Mouse (Mus musculus) hindbrain, embryonic 11.5 days (tissue): ENCODE data around the gene Tpm4. TPM values are rescaled to one million over a fixed set of nuclear protein-coding genes. Genes with fewer than 3 reads are reported as not detected.
"Not testable (repeated sequence)": the region's sequence is repeated elsewhere in the genome, so short reads cannot be mapped to it uniquely, and the experiment has no call there.

Source experiments
- ATAC-seq: fragments of 200-750 bp; cut with Nextera tagmentation; 2 replicates; pipeline ENCODE4 v1.8.0; 2017; ENCODE audit warnings: mild to moderate bottlenecking, moderate TSS enrichment, moderate library complexity; ENCODE audit not compliant: low FRiP score
- DNase-seq: peaks from one replicate; pipeline ENCODE4 v3.0.0-alpha.2; 2015; ENCODE audit warnings: low spot score
- H3K27ac ChIP-seq: fragments of 300-500 bp; sonication (generic); 2 replicates; pipeline ENCODE4 v1.5.1; 2014; ENCODE audit warnings: mild to moderate bottlenecking, low read depth, low read length
- H3K27me3 ChIP-seq: fragments of 300-500 bp; sonication (generic); 2 replicates; pipeline ENCODE4 v1.6.1; 2014; ENCODE audit warnings: mild to moderate bottlenecking, low read length, moderate library complexity, mixed read lengths; ENCODE audit not compliant: control insufficient read depth, insufficient read depth
- H3K36me3 ChIP-seq: fragments of 300-500 bp; sonication (generic); 2 replicates; pipeline ENCODE4 v1.6.1; 2014; ENCODE audit warnings: mild to moderate bottlenecking, low read length, moderate library complexity, mixed read lengths; ENCODE audit not compliant: control insufficient read depth, insufficient read depth
- H3K4me1 ChIP-seq: fragments of 300-500 bp; sonication (generic); replicated peaks from 2 replicates; pipeline ENCODE4 v1.6.1; 2014; ENCODE audit warnings: low read length, mixed read lengths; ENCODE audit not compliant: control insufficient read depth, insufficient read depth
- H3K4me2 ChIP-seq: fragments of 300-500 bp; sonication (generic); replicated peaks from 2 replicates; pipeline ENCODE4 v1.6.1; 2014; ENCODE audit warnings: mild to moderate bottlenecking, low read depth, low read length
- H3K4me3 ChIP-seq: fragments of 300-500 bp; sonication (generic); 2 replicates; pipeline ENCODE4 v1.5.1; 2014; ENCODE audit warnings: low read depth, low read length
- H3K9ac ChIP-seq: fragments of 300-500 bp; sonication (generic); 2 replicates; pipeline ENCODE4 v1.6.1; 2014; ENCODE audit warnings: low read depth, low read length
- H3K9me3 ChIP-seq: fragments of 300-500 bp; sonication (generic); 2 replicates; pipeline ENCODE4 v1.6.1; 2016; ENCODE audit warnings: low read length; ENCODE audit not compliant: control insufficient read depth
- WGBS: fragments of 180-500 bp; shearing (Covaris S2); extraction: QIAGEN DNeasy Blood & Tissue Kit; methylation state at CpG from one replicate; pipeline ENCODE4 v1.1.7; 2014; 5-methylcytosine and 5-hydroxymethylcytosine counted together
- polyA plus RNA-seq: library from polyadenylated mRNA; unstranded; fragments of >200 nt; fragmentation: Nextera tagmentation; extraction: Ambion mirVana; gene quantifications from 2 replicates; pipeline ENCODE4 v1.2.1, GENCODE M21; 2014

Tpm4 gene
- polyA plus RNA-seq, 1 experiment from 2014 or later, result 567 TPM

DNA sequence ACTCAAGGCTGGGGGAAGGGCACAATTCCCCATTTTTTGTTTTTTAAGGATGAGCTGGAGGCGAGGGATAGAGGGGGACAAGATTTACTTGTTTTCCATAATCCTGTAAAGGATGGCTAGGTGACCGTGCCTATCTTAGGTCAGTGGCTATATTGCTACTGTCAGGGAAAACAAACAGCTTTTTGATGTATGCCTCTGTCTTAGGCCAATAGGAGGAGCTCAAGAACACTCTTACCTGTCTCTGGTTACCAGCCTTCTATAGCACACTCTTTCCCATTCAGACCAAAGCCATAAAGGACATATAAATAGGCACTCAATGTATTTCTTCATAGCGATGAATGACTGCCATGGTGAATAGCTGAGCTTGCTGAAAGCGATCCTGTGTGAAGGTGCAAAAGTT, 16.2 kb upstream of the Tpm4 start:
- Histone ChIP-seq H3K9ac (no peak overlapping the region), H3K27ac (no peak overlapping the region), H3K36me3 (no peaks in the 10 kb centered on the region), H3K4me1 (no peaks in the 10 kb centered on the region), H3K9me3 (no peaks in the 10 kb centered on the region), H3K4me2 (no peak overlapping the region), H3K4me3 (no peak overlapping the region), H3K27me3 (no peaks in the 10 kb centered on the region)
- WGBS, result 51% methylated on average over 4 of the region's 4 CpGs
- ATAC-seq (no peak), DNase-seq (no peak)

DNA sequence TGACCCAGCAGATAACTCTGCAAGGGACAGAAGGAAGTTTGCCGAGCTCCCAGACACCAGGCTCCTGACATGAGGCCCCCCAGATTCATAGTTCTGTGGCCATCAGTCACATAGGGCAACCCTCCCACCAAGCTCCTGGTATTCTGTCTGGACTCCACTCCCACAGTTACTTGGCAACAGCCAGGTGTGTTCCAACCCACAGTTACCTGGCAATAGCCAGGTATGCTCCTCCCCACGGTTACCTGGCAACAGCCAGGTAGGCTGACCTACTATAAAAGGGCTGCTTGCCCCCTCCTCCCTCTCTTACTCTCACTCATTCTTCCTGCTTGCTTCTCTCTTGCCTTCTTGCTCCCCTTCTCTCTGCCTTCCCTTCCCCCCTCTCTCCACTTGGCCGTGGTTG, 13.3 kb upstream of the Tpm4 start:
- not testable (repeated sequence) for H3K9me3 ChIP-seq, H3K36me3 ChIP-seq, H3K9ac ChIP-seq, ATAC-seq, H3K4me2 ChIP-seq, H3K4me3 ChIP-seq, H3K27me3 ChIP-seq, H3K4me1 ChIP-seq, DNase-seq, H3K27ac ChIP-seq
- 69% methylated on average over 3 of the region's 3 CpGs for WGBS

DNA sequence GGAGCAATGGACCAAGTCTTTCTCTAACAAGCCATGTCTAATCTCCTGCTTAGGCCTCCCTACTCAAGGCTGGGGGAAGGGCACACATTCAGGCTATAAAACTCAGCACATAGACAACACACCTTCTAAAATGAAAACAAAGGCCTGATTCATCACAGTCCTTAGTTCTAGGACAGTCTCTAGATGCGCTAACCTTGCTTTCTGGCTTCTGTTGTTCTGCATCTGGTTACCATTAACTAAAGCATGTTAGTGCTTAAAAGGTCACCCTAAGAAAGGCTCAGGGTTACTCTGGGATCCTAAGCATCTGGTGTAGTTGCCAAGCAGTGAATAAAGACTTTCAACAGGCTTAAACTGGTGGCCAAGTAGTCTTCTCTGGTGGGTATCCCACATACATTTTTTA, 12.8 kb upstream of the Tpm4 start:
- Histone ChIP-seq H3K4me3 (no peak overlapping the region), H3K4me2 (no peak overlapping the region), H3K4me1 (no peaks in the 10 kb centered on the region), H3K36me3 (no peaks in the 10 kb centered on the region), H3K9me3 (no peaks in the 10 kb centered on the region), H3K27ac (no peak overlapping the region), H3K9ac (no peak overlapping the region), H3K27me3 (no peaks in the 10 kb centered on the region)
- no peak for DNase-seq
- ATAC-seq, result no peak
- 75% methylated on average over 1 of the region's 1 CpGs for WGBS

DNA sequence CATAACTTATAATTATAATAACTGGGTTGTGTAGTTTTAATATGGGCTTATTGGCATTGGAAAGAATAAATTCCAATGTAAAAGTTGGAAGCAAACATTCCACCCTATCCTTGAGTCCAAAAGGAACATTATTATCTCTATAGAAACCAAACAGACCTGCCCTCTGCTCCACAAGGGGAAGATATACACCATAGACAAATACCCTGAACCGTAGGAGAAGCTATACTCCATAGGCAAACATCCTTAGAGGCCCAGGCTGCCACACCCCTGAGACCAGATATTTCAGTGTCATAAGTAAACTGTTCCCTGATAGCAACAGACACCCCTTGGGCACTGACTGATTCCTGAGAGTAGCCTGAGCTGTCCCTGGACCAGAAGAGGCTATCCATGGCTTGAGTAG, 6.9 kb upstream of the Tpm4 start:
- Histone ChIP-seq H3K4me1 (no peaks in the 10 kb centered on the region), H3K27me3 (no peaks in the 10 kb centered on the region), H3K4me2 (no peak overlapping the region), H3K36me3 (no peaks in the 10 kb centered on the region), H3K9me3 (no peaks in the 10 kb centered on the region), H3K4me3 (no peak overlapping the region), H3K27ac (no peak overlapping the region), H3K9ac (no peak overlapping the region)
- DNase-seq, result no peak
- ATAC-seq, result no peak
- 83% methylated on average over 1 of the region's 1 CpGs for WGBS

DNA sequence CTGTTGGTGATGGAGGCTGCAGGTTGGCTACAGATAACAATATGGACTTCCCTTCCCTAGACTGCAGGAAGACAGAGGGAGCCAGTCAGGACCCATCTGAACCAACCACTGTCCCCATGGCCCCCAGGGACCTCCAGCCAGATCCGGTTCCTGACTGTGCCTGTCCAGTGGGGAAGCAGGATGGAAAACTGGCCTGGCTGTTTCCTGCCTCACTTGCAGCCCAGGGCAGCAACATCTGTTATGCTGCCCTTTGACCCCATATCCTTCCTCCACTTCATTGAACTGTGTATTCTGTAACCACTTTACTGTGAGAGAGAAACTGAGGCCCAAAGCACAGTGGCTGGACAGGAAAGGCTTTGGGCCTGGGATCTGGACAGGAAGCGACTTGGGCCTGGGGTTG, 3.5 kb upstream of the Tpm4 start:
- no peaks in the 10 kb centered on the region for H3K9me3 ChIP-seq
- ATAC-seq (no peak), DNase-seq (no peak)
- H3K4me2 ChIP-seq, result no peak overlapping the region
- no peaks in the 10 kb centered on the region for H3K27me3 ChIP-seq
- no peaks in the 10 kb centered on the region for H3K36me3 ChIP-seq
- H3K27ac ChIP-seq, result no peak overlapping the region
- no peak overlapping the region for H3K9ac ChIP-seq
- H3K4me3 ChIP-seq, result no peak overlapping the region
- no peaks in the 10 kb centered on the region for H3K4me1 ChIP-seq
- 72% methylated on average over 2 of the region's 2 CpGs for WGBS

DNA sequence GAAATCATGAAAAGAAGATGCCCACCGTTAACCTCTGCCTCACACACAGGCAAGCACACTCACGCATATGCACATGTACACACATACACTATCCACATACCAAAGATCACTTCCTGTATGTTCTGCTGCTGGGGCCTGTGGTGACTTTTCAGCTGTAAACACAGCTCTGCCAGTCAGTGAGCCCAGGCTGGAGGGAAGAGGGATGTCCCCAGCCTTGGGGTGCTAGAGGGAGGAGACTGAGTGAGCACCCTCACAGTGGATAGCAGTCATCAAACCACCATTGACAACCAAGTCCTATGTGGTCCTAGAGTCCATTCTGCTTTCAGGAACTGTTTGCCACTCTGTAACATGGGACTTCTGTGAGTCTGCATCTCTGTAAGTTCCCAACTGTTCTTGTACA, 2.9 kb upstream of the Tpm4 start:
- no peak overlapping the region for H3K4me3 ChIP-seq
- WGBS, result 77% methylated on average over 2 of the region's 2 CpGs
- no peak overlapping the region for H3K4me2 ChIP-seq
- no peaks in the 10 kb centered on the region for H3K36me3 ChIP-seq
- no peaks in the 10 kb centered on the region for H3K4me1 ChIP-seq
- H3K27ac ChIP-seq, result no peak overlapping the region
- ATAC-seq, result no peak
- H3K9ac ChIP-seq, result no peak overlapping the region
- H3K9me3 ChIP-seq, result no peaks in the 10 kb centered on the region
- no peak for DNase-seq
- H3K27me3 ChIP-seq, result no peaks in the 10 kb centered on the region

DNA sequence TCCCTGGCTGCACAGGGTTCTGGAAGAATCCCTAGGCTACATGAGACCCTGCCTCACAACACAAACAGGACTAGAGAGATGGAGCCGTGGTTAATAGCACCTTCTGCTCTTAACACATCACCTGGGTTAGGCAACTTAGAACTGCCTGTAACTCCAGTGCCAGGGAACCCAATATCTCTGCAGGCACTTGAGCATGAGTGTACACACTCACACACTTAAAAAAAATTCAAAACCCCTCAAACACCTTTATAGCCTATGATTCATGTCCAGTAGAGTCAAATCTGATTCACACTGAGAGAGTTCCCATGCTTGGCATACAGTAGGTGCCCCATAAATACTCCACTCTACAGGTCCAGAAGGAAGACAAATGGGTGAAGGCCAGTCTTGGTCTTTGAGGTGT, 2.4 kb upstream of the Tpm4 start:
- H3K9me3 ChIP-seq, result no peaks in the 10 kb centered on the region
- DNase-seq (no peak), ATAC-seq (no peak)
- H3K27me3 ChIP-seq, result no peaks in the 10 kb centered on the region
- H3K9ac ChIP-seq, result no peak overlapping the region
- no peak overlapping the region for H3K4me3 ChIP-seq
- no peak overlapping the region for H3K4me2 ChIP-seq
- no peaks in the 10 kb centered on the region for H3K4me1 ChIP-seq
- H3K36me3 ChIP-seq, result no peaks in the 10 kb centered on the region
- H3K27ac ChIP-seq, result no peak overlapping the region
- WGBS, result 83% methylated on average over 1 of the region's 1 CpGs

DNA sequence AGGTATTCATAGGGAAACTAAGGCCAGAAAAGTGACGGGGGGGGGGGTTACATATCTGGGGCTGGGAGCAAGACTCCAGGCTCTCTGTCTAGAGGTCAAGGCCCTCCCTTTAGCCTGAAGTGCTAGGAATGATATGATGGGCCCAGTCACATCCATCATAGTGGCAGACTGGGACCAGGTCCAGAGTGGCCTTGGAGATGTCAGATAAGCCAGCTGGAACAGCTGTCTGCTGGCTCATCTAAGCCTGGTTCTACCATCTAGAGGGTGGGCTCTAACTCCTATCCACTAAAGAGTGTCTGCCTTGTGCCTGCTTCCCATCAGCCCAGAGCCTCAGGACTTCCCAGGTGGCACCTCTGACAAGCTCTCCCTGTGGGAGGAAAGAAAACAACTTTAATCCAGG, 1.9 kb upstream of the Tpm4 start:
- Histone ChIP-seq H3K27ac (no peak overlapping the region), H3K4me3 (no peak overlapping the region), H3K4me2 (no peak overlapping the region), H3K4me1 (no peaks in the 10 kb centered on the region), H3K9me3 (no peaks in the 10 kb centered on the region), H3K27me3 (no peaks in the 10 kb centered on the region), H3K36me3 (no peaks in the 10 kb centered on the region), H3K9ac (no peak overlapping the region)
- DNase-seq, result no peak
- no peak for ATAC-seq
- WGBS, result 87% methylated on average over 1 of the region's 1 CpGs

DNA sequence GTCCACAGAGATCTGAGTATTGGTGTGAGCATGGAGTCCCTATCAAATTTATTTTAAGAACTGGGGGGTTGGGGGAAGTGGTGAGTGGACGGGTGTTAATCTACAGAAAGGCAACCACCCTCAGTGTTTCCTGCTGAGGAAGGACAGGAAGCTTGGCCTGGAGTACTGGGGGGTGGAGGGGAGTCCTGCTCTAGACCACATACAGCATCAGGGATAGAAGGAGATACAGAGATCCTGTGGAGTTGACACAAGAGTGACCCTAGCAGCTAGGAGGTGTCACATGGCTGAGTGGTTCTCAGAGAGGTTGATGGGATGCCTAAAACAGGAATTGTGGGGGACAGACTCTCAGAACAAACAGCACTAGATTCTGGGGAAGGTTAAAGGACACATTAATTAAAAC, 1.3 kb upstream of the Tpm4 start:
- ATAC-seq, result no peak
- Histone ChIP-seq H3K27me3 (no peaks in the 10 kb centered on the region), H3K4me1 (no peaks in the 10 kb centered on the region), H3K27ac (no peak overlapping the region), H3K9ac (no peak overlapping the region), H3K4me3 (no peak overlapping the region), H3K9me3 (no peaks in the 10 kb centered on the region), H3K36me3 (no peaks in the 10 kb centered on the region), H3K4me2 (no peak overlapping the region)
- 75% methylated on average over 1 of the region's 1 CpGs for WGBS
- DNase-seq, result no peak
